Mouse (Mus musculus): Measurements from ENCODE around the gene Zfp687.

DNA sequence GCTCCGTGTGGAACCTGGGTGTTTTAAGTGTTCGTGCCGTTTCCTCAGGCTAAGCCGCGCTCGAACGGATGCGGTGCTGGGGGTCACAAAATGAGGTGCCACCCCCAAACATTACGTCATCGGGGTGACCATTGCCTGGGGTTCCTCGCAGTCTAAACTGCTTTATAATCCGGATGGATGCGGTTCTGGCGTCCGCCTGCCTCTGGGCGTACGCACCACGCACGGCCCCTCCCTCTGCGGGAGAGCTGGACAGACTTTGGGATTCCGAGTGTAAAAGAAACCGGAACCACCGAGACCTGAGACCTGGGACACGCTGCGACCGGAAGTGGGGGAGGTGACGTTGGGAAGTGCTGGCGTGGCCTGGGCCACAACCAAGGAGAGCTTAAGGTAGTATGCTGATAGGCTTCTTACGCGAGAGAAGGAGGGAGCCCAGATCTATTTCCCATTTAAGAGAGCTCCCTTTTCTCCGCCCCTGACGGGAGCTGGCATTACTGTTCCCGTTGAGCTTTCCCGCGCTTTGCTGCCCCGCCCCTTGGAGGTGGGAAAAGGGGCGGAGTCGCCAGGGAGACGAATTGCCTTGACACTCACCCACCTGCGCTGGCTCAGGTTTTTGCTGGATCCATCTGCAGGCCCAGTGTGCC lies 763 bp upstream of the Zfp687 start:
- TF ChIP-seq CTCF (IDR thresholded peaks at IDR 0.05; ENCODE audit: borderline replicate concordance, insufficient read depth, low read depth, low read length) (no peak), POLR2A (IDR thresholded peaks at IDR 0.05; ENCODE audit: borderline replicate concordance, insufficient read depth, low read length) (no peak)

Measured in cerebellum, adult 2 months (tissue).